In genomic region chr3:89393605-89394004, GRCm38 (mm10) we compare ENCODE assay signal across 8 mouse cellular contexts. TPM values are rescaled to one million over a fixed set of nuclear protein-coding genes. Genes with fewer than 3 reads are reported as not detected.
DNase-seq lines count a peak whose midpoint lies in the region; ATAC-seq and TF ChIP-seq lines count a peak whose summit lies in the region.

No protein-coding gene starts in this region.

- H3K4me2 ChIP-seq in kidney, embryonic 14.5 days (replicated peaks; ENCODE audit: low read depth, low read length), result peak overlapping the region; percentile 99
- peak overlapping the region; percentile 99 for H3K4me2 ChIP-seq in limb, embryonic 14.5 days (replicated peaks; ENCODE audit: low read depth, low read length, severe bottlenecking)
- H3K4me2 ChIP-seq in midbrain, embryonic 16.5 days (ENCODE audit: low read length), result peak overlapping the region; percentile 99

- no peaks in the 10 kb centered on the region for H3K9me3 ChIP-seq in kidney, embryonic 14.5 days (ENCODE audit: control insufficient read depth, low read length)
- H3K9me3 ChIP-seq in limb, embryonic 14.5 days (ENCODE audit: control insufficient read depth, low read length), result no peaks in the 10 kb centered on the region
- no peaks in the 10 kb centered on the region for H3K9me3 ChIP-seq in midbrain, embryonic 16.5 days (replicated peaks; ENCODE audit: control insufficient read depth, low read length, poor library complexity, severe bottlenecking)

- TF ChIP-seq POLR2A in embryonic fibroblast, embryonic 13.5 days (IDR thresholded peaks at IDR 0.05; ENCODE audit: low read depth, low read length), result no peak
- peak; percentile 38; the same call in 1 of the 2 replicates for TF ChIP-seq POLR2A in limb, embryonic 14.5 days (IDR thresholded peaks at IDR 0.05; ENCODE audit: borderline replicate concordance, extremely low read depth, insufficient read depth, insufficient read length)
- TF ChIP-seq POLR2A in spleen, adult 2 months (IDR thresholded peaks at IDR 0.05; ENCODE audit: low read depth, low read length), result no peak; the same call in 1 of the 2 replicates

- WGBS in kidney, embryonic 14.5 days, result under 1% methylated on average over 15 of the region's 15 CpGs
- 2% methylated on average over 15 of the region's 15 CpGs for WGBS in limb, embryonic 14.5 days
- WGBS in midbrain, embryonic 16.5 days, result under 1% methylated on average over 15 of the region's 15 CpGs
- under 1% methylated on average over 15 of the region's 15 CpGs for WGBS in spleen, adult 2 months

- ATAC-seq in kidney, embryonic 14.5 days (ENCODE audit: low FRiP score, low TSS enrichment), result peak; percentile 94
- ATAC-seq in limb, embryonic 14.5 days (ENCODE audit: low FRiP score, low read depth), result peak; percentile 91
- ATAC-seq in midbrain, embryonic 16.5 days, result peak; percentile 93

- peak overlapping the region; percentile 65 for H3K4me3 ChIP-seq in embryonic fibroblast, embryonic 13.5 days (ENCODE audit: insufficient read depth, low read length)
- H3K4me3 ChIP-seq in kidney, embryonic 14.5 days (ENCODE audit: low read length), result peak overlapping the region; percentile 51
- H3K4me3 ChIP-seq in limb, embryonic 14.5 days (replicated peaks; ENCODE audit: low read length), result peak overlapping the region; percentile 37
- H3K4me3 ChIP-seq in midbrain, embryonic 16.5 days (ENCODE audit: low read depth, low read length), result peak overlapping the region; percentile 55
- peak overlapping the region; percentile 75 for H3K4me3 ChIP-seq in spleen, adult 2 months (ENCODE audit: extremely low read depth, insufficient read depth, insufficient read length)

- no peaks in the 10 kb centered on the region for H3K36me3 ChIP-seq in kidney, embryonic 14.5 days (ENCODE audit: control insufficient read depth, insufficient read depth, low read length)
- no peaks in the 10 kb centered on the region for H3K36me3 ChIP-seq in limb, embryonic 14.5 days (ENCODE audit: control insufficient read depth, insufficient read depth, low read length)
- no peaks in the 10 kb centered on the region for H3K36me3 ChIP-seq in midbrain, embryonic 16.5 days (ENCODE audit: control insufficient read depth, insufficient read depth, low read length)
- H3K36me3 ChIP-seq in spleen, adult 2 months (ENCODE audit: control insufficient read depth, insufficient read depth, low read length), result no peaks in the 10 kb centered on the region

- no peaks in the 10 kb centered on the region for H3K27me3 ChIP-seq in kidney, embryonic 14.5 days (ENCODE audit: control insufficient read depth, insufficient read depth, low read length)
- peaks cover 6% of the 10 kb centered on the region; the same call in 1 of the 2 replicates for H3K27me3 ChIP-seq in limb, embryonic 14.5 days (ENCODE audit: control insufficient read depth, insufficient read depth, low read length)
- peaks cover 25% of the 10 kb centered on the region for H3K27me3 ChIP-seq in midbrain, embryonic 16.5 days (ENCODE audit: control insufficient read depth, insufficient read depth, low read depth, low read length)
- no peaks in the 10 kb centered on the region for H3K27me3 ChIP-seq in spleen, adult 2 months (ENCODE audit: control insufficient read depth, insufficient read depth, low read length)

- TF ChIP-seq CTCF in embryonic fibroblast, embryonic 13.5 days (IDR thresholded peaks at IDR 0.05; ENCODE audit: borderline replicate concordance, insufficient read depth, low read length), result no peak
- no peak for TF ChIP-seq CTCF in spleen, adult 2 months (IDR thresholded peaks at IDR 0.05; ENCODE audit: extremely low read depth, insufficient read depth, insufficient read length, insufficient replicate concordance)

- no peaks in the 10 kb centered on the region for H3K4me1 ChIP-seq in embryonic fibroblast, embryonic 13.5 days (ENCODE audit: control insufficient read depth, insufficient read depth, low read length)
- peaks cover 32% of the 10 kb centered on the region for H3K4me1 ChIP-seq in kidney, embryonic 14.5 days (ENCODE audit: control insufficient read depth, insufficient read depth, low read length)
- H3K4me1 ChIP-seq in limb, embryonic 14.5 days (ENCODE audit: control insufficient read depth, insufficient read depth, low read length), result peaks cover 36% of the 10 kb centered on the region
- peaks cover 60% of the 10 kb centered on the region for H3K4me1 ChIP-seq in midbrain, embryonic 16.5 days (ENCODE audit: control insufficient read depth, insufficient read depth, low read length)
- peaks cover 30% of the 10 kb centered on the region for H3K4me1 ChIP-seq in spleen, adult 2 months (ENCODE audit: control insufficient read depth, insufficient read depth, insufficient read length)

- peak overlapping the region; percentile 57; the same call in 1 of the 2 replicates for H3K9ac ChIP-seq in kidney, embryonic 14.5 days (ENCODE audit: low read depth, low read length)
- peak overlapping the region; percentile 28; the same call in 1 of the 2 replicates for H3K9ac ChIP-seq in limb, embryonic 14.5 days (ENCODE audit: low read depth, low read length, severe bottlenecking)
- peak overlapping the region; percentile 65 for H3K9ac ChIP-seq in midbrain, embryonic 16.5 days (ENCODE audit: low read depth, low read length)

- DNase-seq in B cell, adult 2 months, result peak; percentile 94 to 95
- DNase-seq in brain, adult 2 months (ENCODE audit: low read depth, low spot score), result peak; percentile 99
- peak; percentile 99 for DNase-seq in heart, adult 9 months (ENCODE audit: low spot score in 2 of 2)
- peak; percentile 95 for DNase-seq in limb, embryonic 14.5 days (ENCODE audit: low spot score)
- DNase-seq in spleen, adult 2 months (ENCODE audit: low read depth in 1 of 2, low spot score in 2 of 2), result peak; percentile 82 to 96

- peak overlapping the region; percentile 98 for H3K27ac ChIP-seq in embryonic fibroblast, embryonic 13.5 days (ENCODE audit: insufficient read depth, low read length)
- peak overlapping the region; percentile 74 for H3K27ac ChIP-seq in kidney, embryonic 14.5 days (ENCODE audit: low read depth, low read length)
- H3K27ac ChIP-seq in limb, embryonic 14.5 days (replicated peaks; ENCODE audit: low read depth, low read length), result peak overlapping the region; percentile 49; the same call in 1 of the 2 replicates
- peak overlapping the region; percentile 58 for H3K27ac ChIP-seq in midbrain, embryonic 16.5 days (ENCODE audit: low read length)
- H3K27ac ChIP-seq in spleen, adult 2 months (ENCODE audit: insufficient read depth, low read length), result peak overlapping the region; percentile 84

RNA-seq across cellular contexts. Expression of gene Zbtb7b, which starts 1.0 kb away (rescaled TPM):
- polyA plus RNA-seq in embryonic fibroblast, embryonic 13.5 days (2011; ENCODE audit: insufficient read length, low read depth, missing spikeins), result 46.9 and 56.0 TPM in 2 replicates
- 1.8 and 2.2 TPM in 2 replicates for polyA plus RNA-seq in kidney, embryonic 14.5 days (2014; fragmentation: Nextera tagmentation; extraction: Ambion mirVana)
- polyA plus RNA-seq in limb, embryonic 14.5 days (2012; rRNA removed), result 13.4 and 14.7 TPM in 2 replicates
- 2.7 and 3.4 TPM in 2 replicates for polyA plus RNA-seq in limb, embryonic 14.5 days (2014; fragmentation: Nextera tagmentation; extraction: Ambion mirVana)
- 0.49 and 0.61 TPM in 2 replicates for polyA plus RNA-seq in midbrain, embryonic 16.5 days (2015; fragmentation: Nextera tagmentation; extraction: Ambion mirVana)
- 54.5 and 58.4 TPM in 2 replicates for polyA plus RNA-seq in spleen, adult 2 months (2012; rRNA removed)

RNA-seq across cellular contexts. Expression of gene Lenep, which starts 9.0 kb away (rescaled TPM):
- polyA plus RNA-seq in embryonic fibroblast, embryonic 13.5 days (2011; ENCODE audit: insufficient read length, low read depth, missing spikeins), result not detected in 2 replicates
- not detected in 2 replicates for polyA plus RNA-seq in kidney, embryonic 14.5 days (2014; fragmentation: Nextera tagmentation; extraction: Ambion mirVana)
- polyA plus RNA-seq in limb, embryonic 14.5 days (2012; rRNA removed), result 2.4 and 2.8 TPM in 2 replicates
- polyA plus RNA-seq in limb, embryonic 14.5 days (2014; fragmentation: Nextera tagmentation; extraction: Ambion mirVana), result not detected in 2 replicates
- polyA plus RNA-seq in midbrain, embryonic 16.5 days (2015; fragmentation: Nextera tagmentation; extraction: Ambion mirVana), result 1.4 TPM in 1 of 2 replicates, not detected in the other
- polyA plus RNA-seq in spleen, adult 2 months (2012; rRNA removed), result 1.5 and 1.9 TPM in 2 replicates

RNA-seq across cellular contexts. Expression of gene Flad1, which starts 18.1 kb away (rescaled TPM):
- polyA plus RNA-seq in embryonic fibroblast, embryonic 13.5 days (2011; ENCODE audit: insufficient read length, low read depth, missing spikeins), result 10.9 and 11.2 TPM in 2 replicates
- 19.6 and 24.9 TPM in 2 replicates for polyA plus RNA-seq in kidney, embryonic 14.5 days (2014; fragmentation: Nextera tagmentation; extraction: Ambion mirVana)
- 32.8 and 36.0 TPM in 2 replicates for polyA plus RNA-seq in limb, embryonic 14.5 days (2012; rRNA removed)
- polyA plus RNA-seq in limb, embryonic 14.5 days (2014; fragmentation: Nextera tagmentation; extraction: Ambion mirVana), result 26.8 and 27.1 TPM in 2 replicates
- polyA plus RNA-seq in midbrain, embryonic 16.5 days (2015; fragmentation: Nextera tagmentation; extraction: Ambion mirVana), result 35.4 and 39.1 TPM in 2 replicates
- polyA plus RNA-seq in spleen, adult 2 months (2012; rRNA removed), result 39.1 and 43.9 TPM in 2 replicates

RNA-seq across cellular contexts. Expression of gene Cks1b, which starts 24.6 kb away (rescaled TPM):
- 142 and 174 TPM in 2 replicates for polyA plus RNA-seq in embryonic fibroblast, embryonic 13.5 days (2011; ENCODE audit: insufficient read length, low read depth, missing spikeins)
- polyA plus RNA-seq in kidney, embryonic 14.5 days (2014; fragmentation: Nextera tagmentation; extraction: Ambion mirVana), result 632 and 773 TPM in 2 replicates
- polyA plus RNA-seq in limb, embryonic 14.5 days (2012; rRNA removed), result 247 and 268 TPM in 2 replicates
- 473 and 476 TPM in 2 replicates for polyA plus RNA-seq in limb, embryonic 14.5 days (2014; fragmentation: Nextera tagmentation; extraction: Ambion mirVana)
- polyA plus RNA-seq in midbrain, embryonic 16.5 days (2015; fragmentation: Nextera tagmentation; extraction: Ambion mirVana), result 77.1 and 86.2 TPM in 2 replicates
- polyA plus RNA-seq in spleen, adult 2 months (2012; rRNA removed), result 20.6 and 21.3 TPM in 2 replicates

RNA-seq across cellular contexts. Expression of gene Shc1, which starts 24.6 kb away (rescaled TPM):
- 224 and 227 TPM in 2 replicates for polyA plus RNA-seq in embryonic fibroblast, embryonic 13.5 days (2011; ENCODE audit: insufficient read length, low read depth, missing spikeins)
- 42.8 and 64.0 TPM in 2 replicates for polyA plus RNA-seq in kidney, embryonic 14.5 days (2014; fragmentation: Nextera tagmentation; extraction: Ambion mirVana)
- polyA plus RNA-seq in limb, embryonic 14.5 days (2012; rRNA removed), result 134 and 166 TPM in 2 replicates
- 72.5 and 80.0 TPM in 2 replicates for polyA plus RNA-seq in limb, embryonic 14.5 days (2014; fragmentation: Nextera tagmentation; extraction: Ambion mirVana)
- 13.2 and 14.9 TPM in 2 replicates for polyA plus RNA-seq in midbrain, embryonic 16.5 days (2015; fragmentation: Nextera tagmentation; extraction: Ambion mirVana)
- 49.0 and 54.8 TPM in 2 replicates for polyA plus RNA-seq in spleen, adult 2 months (2012; rRNA removed)

Comparison
In these comparisons a context has a peak if more than half of its experiments do, and no peak if none do; other contexts are left out.
1. Peak in every context shown above with its lines: DNase-seq, ATAC-seq, H3K4me3 ChIP-seq and H3K27ac ChIP-seq.